Mouse (Mus musculus) testis, adult 2 months (tissue): ENCODE data around the gene Ttc22.

ENCODE experiments used
- CTCF ChIP-seq: fragments of 200-500 bp; IDR thresholded peaks from 2 replicates; pipeline ENCODE4 v1.5.1; 2012; ENCODE audit warnings: low read depth, mild to moderate bottlenecking, inconsistent platforms, low read length, moderate library complexity; ENCODE audit not compliant: control insufficient read depth, insufficient read depth, insufficient replicate concordance
- POLR2A ChIP-seq: fragments of 200-500 bp; IDR thresholded peaks from 2 replicates; pipeline ENCODE4 v1.6.1; 2012; ENCODE audit warnings: low read depth, mild to moderate bottlenecking, inconsistent platforms, low read length, moderate library complexity; ENCODE audit not compliant: control insufficient read depth

GRCm38 (mm10) chr4:106614180-106614797 lies 7.9 kb upstream of the Ttc22 start:
- TF ChIP-seq CTCF (peak; percentile 93), POLR2A (no peak)
